Mouse (Mus musculus) cerebellum, adult 11-12 months (tissue): Measurements from ENCODE around the gene Tmem171.

Experiments used
- DNase-seq: peaks from one replicate; pipeline ENCODE4 v3.0.0; 2022

The Tmem171 gene

DNA sequence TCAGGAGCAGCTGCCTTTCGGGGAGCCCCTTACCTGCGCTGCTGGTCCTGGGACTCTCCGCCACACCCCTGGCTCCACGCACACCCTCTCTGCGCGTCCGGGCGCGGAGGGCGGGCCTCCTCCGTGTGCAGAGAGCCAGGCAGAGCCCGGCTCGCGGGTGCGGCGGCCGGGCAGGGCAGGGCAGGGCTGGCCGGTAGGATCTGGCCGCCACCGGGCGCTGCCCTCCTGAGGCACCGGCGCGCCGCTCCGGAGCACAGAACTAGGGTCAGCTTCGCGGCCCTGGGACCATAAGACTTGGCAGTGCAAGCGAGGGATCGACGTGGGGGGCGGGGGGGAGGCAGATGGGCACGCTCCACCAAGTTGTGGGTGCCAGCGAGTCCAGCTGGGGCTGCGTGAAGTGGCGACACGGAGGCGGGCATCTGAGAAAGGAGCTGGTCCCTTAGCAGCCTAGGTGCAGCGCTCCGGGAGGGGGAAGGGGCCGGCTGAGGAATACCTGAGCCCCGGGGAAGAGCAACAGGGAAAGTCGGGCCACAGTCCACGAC is at the start of gene Tmem171:
Tmem171 (minus strand) TSS at position 62 of the 542 bp plus-strand sequence.
- no peak for DNase-seq

DNA sequence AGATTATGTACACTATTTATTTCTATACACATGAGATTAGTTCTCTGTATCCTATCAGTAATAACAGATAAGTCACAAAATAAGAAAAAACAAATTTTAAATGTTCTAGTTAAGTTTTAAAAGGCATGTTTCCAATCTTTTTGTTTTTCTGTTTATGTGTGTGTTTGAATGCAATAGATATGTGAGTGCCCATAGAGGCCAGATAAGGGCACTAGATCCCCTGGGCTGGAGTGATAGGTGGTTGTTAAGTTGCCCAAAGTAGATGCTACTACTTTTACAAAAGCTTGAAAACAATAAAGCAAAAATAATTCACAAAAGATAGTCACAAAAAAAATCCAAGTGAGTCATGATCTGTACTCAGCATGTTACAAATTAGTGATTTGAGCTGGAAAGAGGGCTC is 49.2 kb upstream of the Tmem171 start:
- no peak for DNase-seq

DNA sequence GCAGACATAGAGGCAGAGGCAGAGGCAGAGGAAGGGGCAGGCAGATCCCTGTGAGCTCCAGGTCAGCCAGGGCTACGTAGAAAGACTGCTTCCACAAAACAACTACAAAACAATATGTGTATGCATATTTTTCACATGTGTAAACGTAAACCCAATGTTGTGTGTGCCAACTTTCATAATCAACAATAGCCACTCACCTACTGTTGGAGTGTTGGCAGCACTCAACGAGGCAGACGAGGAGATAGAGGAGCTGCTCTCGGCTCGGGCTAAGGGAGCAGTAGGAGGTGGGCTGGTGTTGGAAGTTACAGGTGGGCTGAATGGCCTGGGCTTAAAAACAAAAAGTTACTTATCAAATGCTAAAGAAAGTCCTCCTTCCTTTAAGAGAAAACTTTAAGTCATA is 48.6 kb upstream of the Tmem171 start:
- DNase-seq = no peak

GRCm38 (mm10) chr13:98738213-98738612 is 43.6 kb upstream of the Tmem171 start:
- no peak for DNase-seq

DNA sequence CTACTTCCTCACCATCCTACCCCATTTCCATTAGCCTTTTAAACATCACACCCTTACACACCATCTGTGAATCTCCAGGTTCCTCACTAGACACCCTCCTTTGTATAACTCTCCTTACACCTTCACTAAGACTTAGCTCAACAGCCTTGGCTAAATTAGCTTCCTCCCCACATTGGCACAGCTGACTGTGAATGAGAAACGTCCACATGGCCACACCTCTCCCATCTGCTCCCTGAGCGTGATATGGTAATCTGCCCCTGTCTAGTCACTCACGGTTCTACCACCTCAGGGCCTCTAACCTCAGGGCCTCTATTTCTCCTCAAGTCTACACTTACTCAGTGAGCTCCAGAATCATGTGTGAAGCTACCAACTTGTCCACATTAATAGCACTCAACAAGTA is 38.7 kb upstream of the Tmem171 start:
- no peak for DNase-seq

- DNase-seq = no peak
Measured at GRCm38 (mm10) chr13:98729271-98730062, 34.8 kb upstream of the Tmem171 start.

DNA sequence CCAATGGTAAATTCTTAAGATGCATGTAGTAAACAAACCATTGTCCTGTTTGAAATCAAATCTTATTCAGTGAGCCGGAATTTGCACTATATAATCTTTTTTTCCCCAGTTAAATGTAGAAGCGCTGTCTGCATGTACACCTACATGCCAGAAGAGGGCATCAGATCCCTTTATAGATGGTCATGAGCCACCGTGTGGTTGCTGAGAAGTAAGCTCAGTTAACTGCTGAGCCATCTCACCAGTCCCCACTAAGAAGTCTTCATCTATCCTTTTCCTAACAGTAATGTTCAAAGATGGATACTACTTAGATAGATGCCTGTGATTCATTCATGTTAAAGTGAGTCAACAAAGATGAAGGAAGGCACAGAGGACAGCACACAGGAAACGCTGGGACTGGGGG is 31.9 kb upstream of the Tmem171 start:
- no peak for DNase-seq

- DNase-seq = no peak
Measured at GRCm38 (mm10) chr13:98723430-98723829, 28.8 kb upstream of the Tmem171 start.

DNA sequence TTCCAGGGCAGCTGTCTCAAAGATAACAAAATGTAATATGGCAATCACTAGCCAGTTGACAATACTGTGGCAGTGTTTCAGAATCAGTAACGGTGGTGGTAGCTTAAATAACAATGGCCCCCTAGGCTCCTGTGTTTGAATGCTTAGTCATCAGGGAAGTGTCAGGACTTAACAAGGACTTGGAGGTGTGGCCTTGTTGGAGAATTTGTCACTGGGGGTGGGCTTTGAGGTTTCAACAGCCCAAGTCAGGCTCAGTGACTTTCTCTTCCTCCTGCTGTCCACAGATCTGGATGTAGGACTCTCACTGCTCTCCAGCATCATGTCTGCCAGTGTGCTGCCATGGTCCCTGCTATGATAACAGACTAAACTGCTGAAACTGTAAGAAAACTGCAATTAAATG is 27.7 kb upstream of the Tmem171 start:
- DNase-seq = no peak

DNA sequence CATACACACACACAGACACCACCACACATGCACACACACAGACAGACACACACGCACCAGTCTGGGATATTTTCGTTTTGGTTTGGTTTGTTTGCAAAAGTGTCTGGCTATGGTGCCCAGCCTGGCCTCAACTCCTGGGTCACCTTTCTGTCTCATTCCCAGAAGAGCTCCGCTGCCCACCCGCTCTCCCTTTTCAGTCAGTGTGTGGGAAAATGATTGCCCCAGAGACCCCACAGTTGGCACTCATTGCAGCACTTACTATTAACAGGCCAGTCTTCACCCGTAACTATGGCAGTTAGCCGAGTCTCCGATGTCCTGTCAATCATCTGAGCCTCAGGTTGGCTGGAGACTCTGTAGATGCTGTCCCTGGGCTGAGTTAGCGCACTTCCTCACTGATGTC is 21.5 kb upstream of the Tmem171 start:
- no peak for DNase-seq

DNA sequence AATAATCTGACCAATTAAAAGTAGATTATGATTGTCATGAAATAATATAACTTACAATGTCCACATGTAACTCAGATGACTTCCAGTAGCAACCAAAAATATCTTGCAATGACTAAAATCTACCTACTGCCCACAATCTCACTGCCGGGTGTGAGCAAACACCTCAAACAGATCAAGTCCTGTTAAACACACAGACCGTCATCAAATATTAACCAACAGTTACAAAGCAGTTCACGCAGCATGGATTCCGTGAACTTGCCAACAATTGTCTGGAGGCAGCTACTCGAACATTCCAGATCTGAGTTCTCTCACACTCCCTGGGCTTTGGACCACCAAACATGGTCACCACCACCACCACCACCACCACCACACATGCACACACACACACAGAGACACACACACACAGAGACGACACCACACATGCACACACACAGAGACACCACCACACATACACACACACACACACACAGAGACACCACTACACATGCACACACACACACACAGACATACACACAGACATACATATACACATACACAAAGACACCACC is 20.9 kb upstream of the Tmem171 start:
- DNase-seq = no peak

DNA sequence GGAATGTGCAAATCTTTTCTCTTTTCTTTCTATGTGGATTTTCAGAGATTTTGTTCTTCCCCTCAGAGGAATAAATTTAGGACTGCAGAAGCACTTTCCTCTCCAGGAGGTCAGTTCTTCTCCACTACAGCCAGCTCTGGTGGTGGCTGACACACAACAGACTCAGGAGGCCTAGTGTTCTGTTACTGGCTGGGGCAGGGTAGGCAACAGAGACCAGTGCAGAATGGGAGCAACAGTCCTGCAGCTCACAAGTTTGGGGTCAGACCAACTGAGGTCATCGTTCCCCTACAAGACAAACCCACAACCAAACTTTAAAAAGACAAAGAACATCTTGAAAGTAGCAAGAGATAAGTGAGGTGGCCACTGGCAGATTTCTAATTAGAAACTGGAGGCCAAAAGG is 16.0 kb upstream of the Tmem171 start:
- no peak for DNase-seq

DNA sequence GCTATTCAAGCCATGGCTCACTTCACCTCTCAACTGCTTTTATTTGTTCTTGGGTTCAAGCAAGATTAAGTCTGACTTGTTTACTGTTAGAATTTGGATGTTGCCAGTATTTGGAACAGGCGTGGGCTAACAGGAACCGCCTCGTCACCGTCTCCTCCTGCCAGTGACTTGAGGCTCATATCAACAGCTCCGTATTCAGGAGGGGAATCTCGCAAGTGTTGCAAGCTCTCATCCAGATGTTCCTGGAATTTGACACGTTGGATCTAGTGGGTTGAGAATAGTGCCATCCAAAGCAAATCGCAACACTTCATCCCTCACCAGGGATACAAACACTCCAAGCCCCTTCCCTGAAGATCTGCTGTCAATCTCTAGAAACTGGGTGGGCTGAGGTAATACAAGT is 15.6 kb upstream of the Tmem171 start:
- DNase-seq = no peak

DNA sequence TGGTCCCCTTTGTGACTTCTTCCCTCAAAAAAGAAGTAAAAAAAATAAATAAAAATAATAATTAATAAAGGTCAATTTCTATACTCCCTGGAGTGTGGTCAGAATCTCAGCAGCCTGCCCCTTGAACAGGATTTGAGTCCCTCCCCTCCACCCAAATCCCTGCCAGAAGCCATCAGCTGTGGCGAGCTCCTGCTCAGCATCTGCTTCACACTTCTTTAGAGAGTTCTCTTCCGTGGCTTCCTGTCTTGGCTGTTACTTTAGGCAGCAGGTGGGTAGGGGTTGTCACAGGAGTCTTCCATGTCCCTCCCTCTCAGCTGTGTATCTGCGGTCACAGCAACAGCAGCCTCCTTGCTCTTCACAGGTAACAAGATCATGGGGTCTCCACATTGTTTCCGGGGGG is 10.9 kb upstream of the Tmem171 start:
- DNase-seq = no peak

GRCm38 (mm10) chr13:98703786-98704185 is 9.2 kb upstream of the Tmem171 start:
- DNase-seq = no peak

DNA sequence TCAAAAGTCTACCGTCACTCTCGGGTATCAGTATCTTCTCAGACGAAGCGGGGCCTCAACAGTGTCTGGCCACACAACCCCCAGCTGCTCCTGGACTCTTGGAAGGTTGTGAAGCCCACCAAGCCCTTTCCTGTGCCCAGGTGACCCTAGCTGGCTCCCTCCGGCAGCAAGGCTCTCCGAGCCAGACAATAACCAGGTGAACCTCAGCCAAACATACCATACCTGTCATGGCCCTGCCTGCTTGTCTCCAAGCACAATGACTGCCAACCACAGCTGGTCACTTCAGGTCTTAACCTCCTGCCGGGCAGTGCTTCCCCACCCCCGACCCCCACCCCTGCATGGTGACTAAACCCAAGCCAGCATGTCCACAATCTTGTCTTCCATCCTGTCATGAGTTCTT is 7.7 kb upstream of the Tmem171 start:
- no peak for DNase-seq

DNA sequence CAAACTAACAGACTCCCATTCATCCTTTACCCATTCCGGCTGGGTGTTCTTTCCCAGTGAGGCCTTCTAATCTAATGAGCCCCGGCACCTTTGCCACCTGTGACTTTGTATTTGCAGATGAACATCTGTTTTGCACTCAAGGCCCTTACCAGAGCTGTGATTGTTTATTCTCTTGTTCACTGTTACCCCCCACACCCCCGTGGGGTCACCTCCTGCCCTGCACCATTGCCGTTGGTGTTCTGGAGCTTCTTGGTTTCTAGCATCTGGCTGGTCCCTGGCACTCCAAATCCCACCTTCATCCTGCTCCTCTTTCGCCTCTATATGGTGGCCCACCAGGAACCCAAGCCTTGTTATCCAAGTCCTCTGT is 6.7 kb upstream of the Tmem171 start:
- DNase-seq = no peak

DNA sequence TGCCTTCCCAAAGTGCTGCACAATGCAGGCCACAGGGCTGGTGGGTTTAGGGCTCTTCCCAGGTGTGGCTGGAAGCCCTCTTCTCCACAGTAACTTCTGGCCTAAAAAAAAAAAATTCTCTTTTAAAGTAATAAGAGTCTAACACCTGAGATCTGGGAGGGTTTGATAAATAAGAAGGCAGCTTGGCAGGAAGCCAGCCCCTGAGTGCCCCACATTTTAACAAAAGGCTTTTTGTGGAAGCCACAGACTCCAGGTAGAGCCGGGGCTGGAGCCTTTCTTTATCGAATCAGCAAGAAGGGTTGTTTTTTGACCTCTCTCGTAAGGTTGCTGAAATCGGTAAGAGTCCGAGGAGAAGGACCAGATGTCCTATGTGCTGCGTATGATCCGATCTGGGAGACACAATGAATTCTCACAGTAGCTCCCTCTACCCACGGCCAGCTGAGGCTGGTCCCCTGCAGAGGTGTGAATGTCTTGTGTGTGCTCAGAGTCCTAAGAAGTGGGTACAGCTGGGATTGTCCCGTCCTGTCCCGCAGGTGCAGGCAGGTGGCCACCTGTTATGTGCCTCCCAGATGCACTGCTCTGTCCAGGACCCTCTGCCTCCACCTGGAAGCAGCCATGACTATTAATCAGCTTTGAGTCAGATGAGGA is 6.2 kb upstream of the Tmem171 start:
- DNase-seq = no peak

DNA sequence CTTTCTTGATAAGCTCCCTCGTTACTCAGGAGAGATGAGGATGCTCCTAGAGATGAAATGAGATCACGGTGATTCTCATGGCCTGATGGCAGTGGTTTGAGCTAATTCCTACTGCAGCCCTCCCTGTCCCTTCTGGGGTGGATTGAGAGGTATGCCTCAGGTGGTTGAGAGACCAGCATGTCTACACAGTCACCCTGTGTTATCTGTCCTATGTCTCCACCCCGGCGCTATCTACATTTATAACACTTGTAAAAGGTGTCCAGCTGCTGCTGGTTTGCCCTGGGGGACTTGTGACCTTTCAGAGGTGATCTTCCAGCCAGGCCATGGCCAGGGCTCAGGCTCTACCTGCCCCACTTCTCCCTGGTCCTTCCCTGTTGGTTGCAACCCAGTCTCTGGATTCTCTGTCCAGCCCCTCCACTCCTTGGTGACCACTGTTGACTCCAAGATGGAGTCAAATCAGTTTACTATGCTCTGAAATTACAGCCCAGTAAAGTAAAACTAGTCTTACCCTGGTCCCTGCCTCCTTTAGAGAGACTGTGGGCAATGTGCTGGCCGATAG is 5.4 kb upstream of the Tmem171 start:
- no peak for DNase-seq

GRCm38 (mm10) chr13:98699051-98699744 is 4.6 kb upstream of the Tmem171 start:
- DNase-seq = no peak

GRCm38 (mm10) chr13:98696716-98697115 is 2.1 kb upstream of the Tmem171 start:
- no peak for DNase-seq

DNA sequence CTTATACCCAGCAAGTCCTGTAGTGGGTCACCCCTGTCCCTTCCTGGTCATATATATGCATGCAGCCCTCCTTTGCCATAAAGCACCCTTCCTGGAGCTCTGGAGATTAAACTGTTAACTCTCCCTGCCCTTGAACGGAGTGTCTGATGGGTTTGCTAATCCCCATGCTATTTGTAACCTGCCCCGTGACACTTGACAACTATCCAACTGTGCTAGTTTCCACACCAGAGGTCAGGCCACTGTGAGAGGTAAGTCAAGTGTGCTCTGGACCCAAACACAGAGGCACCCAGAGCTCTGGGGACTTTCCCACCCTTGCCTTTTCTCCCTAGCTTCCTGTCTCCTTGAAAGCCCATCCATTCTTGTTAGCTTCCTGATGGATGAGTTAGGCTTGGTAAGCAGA is 912 bp upstream of the Tmem171 start:
- DNase-seq = no peak

GRCm38 (mm10) chr13:98693316-98693715 is 1.3 kb downstream of the Tmem171 start:
- DNase-seq = no peak
